Mouse (Mus musculus) left cerebral cortex, adult 2 months (tissue): Measurements from ENCODE around the gene 4930469K13Rik. TPM values are rescaled to one million over a fixed set of nuclear protein-coding genes. Genes with fewer than 3 reads are reported as not detected.
A peak's percentile ranks its signal among the peaks of the same experiment; 100 is the strongest.

Experiments
- DNase-seq, 2 experiments: peaks; one replicate each; pipeline ENCODE4 v3.0.0; 2021 to 2022; ENCODE audit warnings: low spot score in 2 of 2, mixed read lengths in 1 of 2; ENCODE audit errors: extremely low spot score in 1 of 2
- H3K27ac ChIP-seq: fragments of 200-600 bp; 2 replicates; pipeline ENCODE4 v1.8.1; 2022
- H3K4me3 ChIP-seq: fragments of 200-600 bp; 2 replicates; pipeline ENCODE4 v1.8.1; 2022
- CTCF ChIP-seq: fragments of 200-600 bp; IDR thresholded peaks from 2 replicates; pipeline ENCODE4 v1.8.1; 2022; ENCODE audit warnings: antibody characterized with exemption, mild to moderate bottlenecking, moderate library complexity
- intact Hi-C: fragments of 180-260 bp; cut with DNase I; formaldehyde crosslinking; loops from one replicate; pipeline ENCODE4 v1.15.1; 2025
- total RNA-seq, 2 experiments: library from RNA; stranded (reverse); gene quantifications; 2 replicates each; pipeline ENCODE4 v1.2.3; 2021

4930469K13Rik gene
- total RNA-seq, 2 experiments from 2014 or later = not detected

DNA sequence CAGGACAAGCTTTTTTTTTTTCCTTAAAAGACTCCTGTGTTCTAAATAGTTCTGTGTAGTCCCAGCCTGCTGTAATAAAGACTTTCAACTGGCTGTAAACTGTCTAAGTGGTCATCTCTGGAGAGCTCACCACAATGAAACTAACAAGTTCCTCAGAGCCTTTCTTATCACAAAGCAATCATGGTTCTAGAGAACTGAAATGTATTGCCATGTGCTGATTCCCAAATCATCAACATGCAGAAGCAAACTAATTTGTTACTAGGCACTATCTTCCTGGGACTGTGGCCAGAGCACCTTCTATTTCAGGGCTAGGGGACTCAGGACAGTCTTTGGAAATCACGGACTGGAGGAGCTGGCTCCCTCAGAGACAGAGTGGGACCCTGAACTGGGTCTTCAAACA is 154.8 kb downstream of the 4930469K13Rik start:
- intact Hi-C loops = no loop called here
- TF ChIP-seq CTCF = no peak
- no peak for DNase-seq

DNA sequence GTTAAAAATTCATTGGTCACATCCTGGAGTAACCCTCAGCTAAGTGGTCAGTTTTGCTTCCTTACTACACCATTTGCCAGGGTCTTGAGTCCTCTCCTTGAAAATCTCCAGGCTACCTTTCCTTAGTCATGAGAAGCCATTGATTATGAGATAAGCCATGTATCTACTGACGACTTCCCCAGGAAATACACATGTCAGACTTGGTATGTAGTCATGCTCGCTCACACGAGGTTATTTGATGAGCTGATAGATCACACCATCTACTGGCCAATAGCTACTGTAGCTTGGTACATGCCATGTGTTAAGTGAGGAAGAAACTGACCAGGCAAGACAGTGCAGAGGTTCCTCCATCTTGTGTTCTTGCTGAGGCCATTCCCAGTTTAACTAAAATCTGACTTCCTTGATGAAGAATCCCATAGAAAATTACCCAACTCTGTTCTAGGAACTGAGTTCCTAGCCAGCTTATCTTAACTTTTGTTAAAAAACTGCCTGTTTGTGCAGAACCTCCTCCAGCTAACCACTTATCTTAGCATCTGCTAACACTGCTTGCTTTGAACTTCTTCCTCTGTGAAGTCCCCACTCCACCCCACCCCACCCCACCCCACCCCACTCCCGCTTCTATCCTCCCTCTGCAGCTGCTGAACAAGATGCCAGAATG is 158.8 kb downstream of the 4930469K13Rik start:
- no peak for DNase-seq
- H3K27ac ChIP-seq = no peak overlapping the region
- no peak overlapping the region for H3K4me3 ChIP-seq
- intact Hi-C loops = no loop called here
- no peak for TF ChIP-seq CTCF

More for the DNA sequence above, 154.8 kb downstream of the 4930469K13Rik start:
- Histone ChIP-seq H3K4me3 (no peak overlapping the region), H3K27ac (no peak overlapping the region)

DNA sequence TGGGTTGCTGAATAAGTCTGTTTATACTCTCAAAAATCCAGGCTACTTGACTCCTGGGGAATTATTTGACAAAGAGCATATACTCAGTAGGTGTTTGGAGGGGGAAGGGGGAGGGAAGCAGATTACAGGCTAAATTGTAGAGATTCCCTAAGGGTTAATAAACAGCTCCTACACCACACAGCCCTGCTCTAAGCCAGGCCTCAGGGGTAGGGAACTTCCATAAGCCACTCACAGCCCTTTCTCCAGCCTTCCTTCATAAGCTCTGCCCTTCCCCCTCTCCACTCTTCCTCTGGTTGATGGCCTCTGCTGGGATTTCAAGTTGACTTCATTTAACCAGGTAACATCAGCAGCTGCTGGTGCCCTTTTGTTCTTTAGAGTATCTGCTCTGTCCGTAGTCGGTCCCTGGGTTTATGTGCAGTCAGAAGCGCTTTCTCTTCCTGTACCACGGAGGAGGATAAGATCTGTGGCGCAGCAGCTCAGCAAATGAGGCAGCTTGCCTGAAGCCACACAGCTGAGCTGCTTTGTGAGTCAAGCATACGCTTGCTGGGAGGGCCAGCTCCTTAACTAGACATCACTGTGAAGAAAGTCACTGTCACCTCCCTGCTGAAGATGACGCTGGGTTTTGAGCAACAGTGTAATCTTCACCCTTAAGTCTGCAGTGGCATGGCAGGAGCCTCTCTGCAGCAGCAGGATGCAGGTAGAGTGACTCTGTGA is 159.6 kb downstream of the 4930469K13Rik start:
- TF ChIP-seq CTCF = no peak
- Histone ChIP-seq H3K27ac (no peak overlapping the region), H3K4me3 (no peak overlapping the region)
- DNase-seq = no peak
- intact Hi-C loops = no loop called here

DNA sequence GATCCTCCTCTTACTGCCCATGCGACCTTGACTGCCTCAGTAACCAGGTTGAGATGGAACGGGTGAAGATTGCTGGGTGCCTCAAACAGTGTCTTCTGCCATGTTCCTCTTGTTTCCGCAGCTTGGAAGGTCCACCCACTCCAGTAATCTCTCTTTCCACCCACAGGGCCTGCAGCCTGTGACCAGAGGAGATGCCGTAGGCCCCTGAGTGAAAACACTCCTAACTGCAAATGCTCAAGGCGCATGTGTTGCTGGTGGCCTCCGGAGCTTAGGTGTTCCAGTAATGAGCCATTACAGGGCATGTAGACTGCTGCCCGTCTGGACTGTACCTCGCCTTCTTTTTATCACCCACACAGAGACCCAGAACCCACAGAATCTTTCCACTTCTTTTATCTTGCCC is 160.7 kb downstream of the 4930469K13Rik start:
- no peak for TF ChIP-seq CTCF
- intact Hi-C loops = no loop called here
- DNase-seq = no peak

DNA sequence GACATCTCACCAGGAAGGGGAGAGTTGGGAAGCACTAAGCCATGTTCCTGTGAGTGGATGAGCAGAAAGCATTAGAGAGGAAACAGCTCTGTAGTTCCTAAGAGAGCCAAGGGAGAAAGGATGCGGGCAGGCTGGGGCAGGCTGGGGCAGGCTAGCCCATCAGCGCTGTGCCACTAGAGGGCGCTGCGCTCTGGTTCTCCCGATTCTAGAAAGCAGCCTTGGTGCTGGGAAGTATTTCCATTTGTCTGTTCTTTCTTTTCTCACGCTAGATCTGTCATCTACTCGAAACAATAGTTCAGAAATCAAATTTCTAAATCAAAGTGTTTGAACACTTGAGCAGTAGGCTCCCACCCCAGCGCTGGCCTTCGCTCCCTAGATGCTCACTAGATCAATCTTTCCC is 164.1 kb downstream of the 4930469K13Rik start:
- Histone ChIP-seq H3K4me3 (no peak overlapping the region), H3K27ac (no peak overlapping the region)
- DNase-seq = no peak
- TF ChIP-seq CTCF = peak; percentile 32
- intact Hi-C loops = no loop called here

More for the DNA sequence above, 160.7 kb downstream of the 4930469K13Rik start:
- Histone ChIP-seq H3K4me3 (no peak overlapping the region), H3K27ac (no peak overlapping the region)

DNA sequence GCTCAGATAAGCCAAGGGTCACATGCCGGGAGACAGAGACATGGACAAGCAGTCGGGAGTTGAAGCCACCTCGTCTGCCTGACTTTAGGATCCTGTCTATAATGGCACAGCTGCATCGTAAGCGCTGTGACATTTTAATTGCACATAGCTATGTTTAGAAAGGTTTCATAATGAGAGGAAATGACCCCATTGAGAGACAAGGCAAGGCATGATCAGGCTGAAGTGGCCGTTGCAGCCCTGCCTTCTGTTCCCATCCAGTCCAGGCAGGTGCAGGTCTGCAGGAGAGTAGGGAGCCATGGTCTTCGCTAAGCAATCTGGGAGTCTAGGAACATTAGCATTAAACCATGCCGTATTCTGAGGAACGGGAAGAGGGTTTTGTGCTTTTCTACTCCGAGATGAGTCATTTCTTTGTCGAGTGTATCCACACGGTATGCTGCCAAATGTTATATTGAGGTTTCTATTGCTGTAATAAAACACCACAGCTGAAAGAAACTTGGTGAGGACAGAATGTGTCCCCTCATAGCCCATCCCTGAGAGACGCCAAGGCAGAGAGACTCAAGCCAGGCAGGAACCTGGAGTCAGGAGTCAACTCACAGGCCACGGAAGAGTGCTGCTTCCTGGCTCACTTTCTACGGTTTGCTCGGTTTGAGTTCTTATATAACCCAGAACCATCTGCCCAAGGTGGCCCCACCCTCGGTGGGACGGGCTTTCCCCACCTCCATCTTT is 165.8 kb downstream of the 4930469K13Rik start:
- H3K4me3 ChIP-seq = no peak overlapping the region
- no peak for TF ChIP-seq CTCF
- DNase-seq = peak in 1 of 2 experiments; percentile 20
- intact Hi-C loops = no loop called here
- no peak overlapping the region for H3K27ac ChIP-seq

DNA sequence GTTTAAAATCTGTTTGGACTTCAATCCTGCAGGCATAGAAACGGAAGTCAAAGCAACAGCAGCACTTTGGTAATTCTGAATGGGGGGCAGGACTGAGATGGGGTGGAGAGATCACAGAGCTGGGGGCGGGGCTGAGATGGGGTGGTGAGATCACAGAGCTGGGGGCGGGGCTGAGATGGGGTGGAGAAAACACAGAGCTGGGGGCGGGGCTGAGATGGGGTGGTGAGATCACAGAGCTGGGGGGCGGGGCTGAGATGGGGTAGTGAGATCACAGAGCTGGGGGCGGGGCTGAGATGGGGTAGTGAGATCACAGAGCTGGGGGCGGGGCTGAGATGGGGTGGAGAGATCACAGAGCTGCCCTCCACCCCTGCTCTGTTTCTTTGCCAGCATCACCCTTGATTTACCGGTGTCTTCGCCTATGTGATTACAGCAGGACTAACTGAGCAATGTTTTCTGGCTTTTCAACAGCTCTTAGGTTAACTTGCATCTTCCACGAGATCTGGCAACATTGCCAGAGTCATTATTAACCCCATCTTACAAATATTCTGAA is 166.4 kb downstream of the 4930469K13Rik start:
- no peak for DNase-seq
- intact Hi-C loops = no loop called here
- H3K27ac ChIP-seq = no peak overlapping the region
- H3K4me3 ChIP-seq = no peak overlapping the region
- TF ChIP-seq CTCF = no peak

DNA sequence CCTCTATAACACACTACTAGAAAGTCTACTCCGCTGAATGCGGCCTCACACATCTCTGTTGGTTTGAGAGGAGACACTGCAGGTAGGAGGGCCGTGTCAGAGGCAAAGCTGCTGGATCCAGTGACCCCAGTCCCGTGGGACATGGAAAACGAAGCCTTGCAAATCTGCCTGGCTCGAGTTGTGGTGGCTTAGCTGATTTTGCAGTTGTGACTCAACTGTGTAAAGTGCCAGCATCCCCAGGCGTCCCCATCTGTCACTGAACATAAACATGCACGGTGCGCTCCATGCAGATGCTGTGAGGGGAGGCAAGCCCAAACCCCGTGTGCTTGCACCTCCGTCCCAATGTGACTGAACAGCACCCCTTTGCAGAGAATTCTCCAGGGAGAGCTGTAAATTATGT is 168.9 kb downstream of the 4930469K13Rik start:
- intact Hi-C loops = loop anchor here (5.0 to 10.0 kb wide), 2 partner anchors 78 to 285 kb away; no protein-coding TSS in a partner anchor
- peak in 1 of 2 experiments; percentile 26 for DNase-seq
- Histone ChIP-seq H3K27ac (no peak overlapping the region), H3K4me3 (no peak overlapping the region)
- no peak for TF ChIP-seq CTCF

DNA sequence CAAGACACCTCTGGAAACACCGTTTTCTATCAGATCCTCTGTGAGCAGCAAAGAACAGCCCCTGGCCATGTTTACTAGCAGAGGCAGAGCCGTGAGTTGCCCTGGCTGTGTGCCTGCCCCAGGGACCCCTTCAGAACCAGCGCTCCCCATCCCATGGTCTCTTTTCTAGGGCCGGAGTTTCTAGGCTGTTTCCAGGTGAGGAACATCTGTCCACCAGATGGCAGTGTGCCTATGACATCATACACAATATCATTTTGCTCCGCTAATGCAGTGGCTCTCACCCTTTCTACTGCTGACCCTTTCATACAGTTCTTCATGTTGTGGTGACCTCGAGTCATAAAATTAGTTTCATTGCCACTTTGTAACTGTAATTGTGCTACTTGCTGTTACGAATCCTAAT is 169.7 kb downstream of the 4930469K13Rik start:
- H3K4me3 ChIP-seq = no peak overlapping the region
- no peak overlapping the region for H3K27ac ChIP-seq
- intact Hi-C loops = loop anchor here (5.0 to 10.0 kb wide), 2 partner anchors 79 to 286 kb away; no protein-coding TSS in a partner anchor
- no peak for DNase-seq
- peak; percentile 55 for TF ChIP-seq CTCF

DNA sequence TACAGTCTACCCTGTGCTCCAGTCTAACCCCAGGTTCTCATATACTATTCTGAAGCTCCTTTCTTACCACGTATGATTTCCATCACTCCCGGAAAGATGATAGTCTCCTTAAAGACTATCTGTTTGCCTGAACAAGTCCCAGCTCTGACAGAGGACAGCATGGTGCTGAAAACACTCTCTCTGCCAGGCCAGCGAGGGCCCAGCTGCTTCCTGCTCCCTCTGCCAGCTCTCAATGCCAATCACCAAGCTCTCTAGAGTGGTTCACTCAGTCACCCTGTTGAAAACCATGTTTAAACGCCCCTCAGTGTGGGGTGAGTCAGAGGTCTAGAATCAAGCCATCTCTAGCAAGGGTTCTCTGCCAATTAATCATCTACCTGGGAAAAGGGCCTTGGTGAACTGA is 170.5 kb downstream of the 4930469K13Rik start:
- Histone ChIP-seq H3K4me3 (no peak overlapping the region), H3K27ac (no peak overlapping the region)
- intact Hi-C loops = loop anchor here (5.0 to 10.0 kb wide), 2 partner anchors 79 to 287 kb away; no protein-coding TSS in a partner anchor
- TF ChIP-seq CTCF = no peak
- no peak for DNase-seq

DNA sequence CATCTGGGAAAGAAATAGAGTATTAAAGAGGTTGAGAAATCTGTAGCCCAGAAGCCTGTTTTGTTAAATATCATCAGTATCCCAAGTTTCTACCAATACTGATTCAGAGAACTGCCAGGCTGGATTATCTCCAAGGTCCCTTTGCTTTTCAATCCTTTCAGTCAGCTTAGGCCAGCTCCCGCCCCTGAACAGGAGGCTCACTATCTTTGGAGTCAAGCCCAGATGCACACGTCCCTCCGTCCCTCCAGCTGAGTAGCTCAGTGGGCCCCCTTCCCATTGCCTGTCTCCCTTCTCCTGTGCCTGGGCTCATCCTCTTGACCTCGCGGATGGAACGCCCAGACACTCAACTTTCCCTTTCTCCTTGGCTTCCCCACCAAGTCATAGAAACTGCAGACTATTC is 171.0 kb downstream of the 4930469K13Rik start:
- TF ChIP-seq CTCF = no peak
- Histone ChIP-seq H3K27ac (no peak overlapping the region), H3K4me3 (no peak overlapping the region)
- DNase-seq = no peak
- intact Hi-C loops = loop anchor here (5.0 to 10.0 kb wide), 2 partner anchors 80 to 287 kb away; no protein-coding TSS in a partner anchor
